Mouse (Mus musculus) layer of hippocampus, postnatal 10 days (tissue): ENCODE measurements around the gene Tuft1. TPM values are rescaled to one million over a fixed set of nuclear protein-coding genes. Genes with fewer than 3 reads are reported as not detected.
"Not testable (repeated sequence)": the region's sequence is repeated elsewhere in the genome, so short reads cannot be mapped to it uniquely, and the experiment has no call there.

Experiments used
- DNase-seq, 2 experiments: peaks; one replicate each; pipeline ENCODE4 v3.0.0; 2021; ENCODE audit warnings: low spot score in 2 of 2
- total RNA-seq, 2 experiments: library from RNA; stranded (reverse); gene quantifications; 2 replicates each; pipeline ENCODE4 v1.2.3; 2021

Gene Tuft1
- total RNA-seq, 2 experiments from 2014 or later = 2.6 to 3.1 TPM

GRCm38 (mm10) chr3:94660841-94661240 is 2.2 kb upstream of the Tuft1 start:
- not testable (repeated sequence) for DNase-seq

GRCm38 (mm10) chr3:94659142-94659748 is 573 bp upstream of the Tuft1 start:
- not testable (repeated sequence) for DNase-seq

GRCm38 (mm10) chr3:94657852-94658739 is 576 bp downstream of the Tuft1 start:
- DNase-seq = not testable (repeated sequence)

GRCm38 (mm10) chr3:94653967-94654366 is 4.7 kb downstream of the Tuft1 start:
- DNase-seq = not testable (repeated sequence)

GRCm38 (mm10) chr3:94650409-94650808 is 8.3 kb downstream of the Tuft1 start:
- DNase-seq = no peak

GRCm38 (mm10) chr3:94648755-94649590 is 9.7 kb downstream of the Tuft1 start:
- DNase-seq = no peak

- DNase-seq = not testable (repeated sequence)
Observed at GRCm38 (mm10) chr3:94642495-94643162, 16.0 kb downstream of the Tuft1 start, which contains the start of gene Gm10972. Gene Gm10972 (plus strand): TSS chr3:94643112.

- no peak for DNase-seq
Observed at GRCm38 (mm10) chr3:94629876-94630275, 28.8 kb downstream of the Tuft1 start.

- no peak for DNase-seq
Observed at GRCm38 (mm10) chr3:94628712-94629111, 30.0 kb downstream of the Tuft1 start.

- no peak for DNase-seq
Observed at GRCm38 (mm10) chr3:94624281-94624680, 34.4 kb downstream of the Tuft1 start.

- no peak for DNase-seq
Observed at GRCm38 (mm10) chr3:94622550-94622949, 36.1 kb downstream of the Tuft1 start.

GRCm38 (mm10) chr3:94621740-94622507 is 36.7 kb downstream of the Tuft1 start:
- DNase-seq = no peak

GRCm38 (mm10) chr3:94616717-94617116 is 42.0 kb downstream of the Tuft1 start:
- peak in 1 of 2 experiments; percentile 32 for DNase-seq

GRCm38 (mm10) chr3:94613258-94613878 is 45.3 kb downstream of the Tuft1 start:
- DNase-seq = no peak

GRCm38 (mm10) chr3:94612274-94612673 is 46.4 kb downstream of the Tuft1 start:
- no peak for DNase-seq

GRCm38 (mm10) chr3:94611834-94612233 is 46.8 kb downstream of the Tuft1 start:
- no peak for DNase-seq

GRCm38 (mm10) chr3:94611343-94611742 is 47.3 kb downstream of the Tuft1 start:
- DNase-seq = peak; percentile 24 to 38

- no peak for DNase-seq
Observed at GRCm38 (mm10) chr3:94610581-94610980, 48.1 kb downstream of the Tuft1 start.

GRCm38 (mm10) chr3:94609621-94610020 is 49.1 kb downstream of the Tuft1 start:
- DNase-seq = no peak

- peak; percentile 25 to 53 for DNase-seq
Observed at GRCm38 (mm10) chr3:94601959-94602358, 56.7 kb downstream of the Tuft1 start.
